Mouse (Mus musculus) left cerebral cortex, adult 8-10 months (tissue): ENCODE results near the gene Rps11. TPM values are rescaled to one million over a fixed set of nuclear protein-coding genes. Genes with fewer than 3 reads are reported as not detected.
"Not testable (repeated sequence)": the region's sequence is repeated elsewhere in the genome, so short reads cannot be mapped to it uniquely, and the experiment has no call there.

ENCODE experiments used
- DNase-seq, 2 experiments: peaks; one replicate each; pipeline ENCODE4 v3.0.0; 2022; ENCODE audit warnings: low spot score in 2 of 2
- total RNA-seq, 4 experiments: library from RNA; stranded (reverse); gene quantifications; 2 replicates each; pipeline ENCODE4 v1.2.4; 2022

Rps11 gene
- total RNA-seq, 4 experiments from 2014 or later = 467 to 554 (median 521) TPM

GRCm38 (mm10) chr7:45154993-45155514, 30.8 kb upstream of the Rps11 start:
- no peak for DNase-seq

GRCm38 (mm10) chr7:45154096-45154992, 30.1 kb upstream of the Rps11 start, which contains the start of the genes Pih1d1 and Aldh16a1:
Pih1d1 (plus strand) TSS chr7:45154303.
Aldh16a1 (minus strand) TSS chr7:45154584.
- DNase-seq = peak; percentile 96

GRCm38 (mm10) chr7:45153586-45153985, 29.3 kb upstream of the Rps11 start:
- DNase-seq = no peak

- not testable (repeated sequence) for DNase-seq
These were observed 28.8 kb upstream of the Rps11 start for GRCm38 (mm10) chr7:45153052-45153451.

- no peak for DNase-seq
These were observed 27.1 kb upstream of the Rps11 start for GRCm38 (mm10) chr7:45151303-45151702.

- DNase-seq = no peak
These were observed 26.1 kb upstream of the Rps11 start for GRCm38 (mm10) chr7:45150321-45150720.

GRCm38 (mm10) chr7:45149545-45149944, 25.3 kb upstream of the Rps11 start:
- no peak for DNase-seq

GRCm38 (mm10) chr7:45148534-45149098, 24.4 kb upstream of the Rps11 start:
- no peak for DNase-seq

GRCm38 (mm10) chr7:45147899-45148298, 23.7 kb upstream of the Rps11 start:
- DNase-seq = no peak

GRCm38 (mm10) chr7:45147267-45147666, 23.0 kb upstream of the Rps11 start:
- no peak for DNase-seq

- no peak for DNase-seq
These were observed 21.2 kb upstream of the Rps11 start for GRCm38 (mm10) chr7:45145460-45145859.

GRCm38 (mm10) chr7:45144368-45145174, 20.3 kb upstream of the Rps11 start:
- DNase-seq = no peak

GRCm38 (mm10) chr7:45141914-45142313, 17.7 kb upstream of the Rps11 start:
- DNase-seq = no peak

- DNase-seq = no peak
These were observed 17.1 kb upstream of the Rps11 start for GRCm38 (mm10) chr7:45141319-45141718.

- no peak for DNase-seq
These were observed 15.9 kb upstream of the Rps11 start for GRCm38 (mm10) chr7:45139904-45140723.

- no peak for DNase-seq
These were observed 14.2 kb upstream of the Rps11 start for GRCm38 (mm10) chr7:45138403-45138802.

GRCm38 (mm10) chr7:45137171-45138006, 13.2 kb upstream of the Rps11 start:
- no peak for DNase-seq

- DNase-seq = peak; percentile 74 to 88
These were observed 11.8 kb upstream of the Rps11 start, which contains the start of the genes Gm45713 and Flt3l for GRCm38 (mm10) chr7:45135993-45136567. Gm45713 (minus strand) TSS chr7:45136231. Flt3l (minus strand) TSS chr7:45136432.

- DNase-seq = no peak
These were observed 11.1 kb upstream of the Rps11 start for GRCm38 (mm10) chr7:45135370-45135769.
